ENCODE assay signal across 17 mouse cellular contexts in genomic region chr13:72097811-72098210, GRCm38 (mm10).
"Had no signal": no experiment of that assay in that cellular context is flagged by ENCODE, and none has a peak within 500 bp of the region (broad histone marks: within the 10 kb centered on the region; RNA-seq: fewer than 3 reads in every experiment).

No protein-coding gene starts in this region.

- H3K9me3 ChIP-seq: midbrain, embryonic 10.5 days; midbrain, embryonic 13.5 days; midbrain, embryonic 15.5 days; neural tube, embryonic 13.5 days; neural tube, embryonic 15.5 days had no signal

- H3K4me2 ChIP-seq: lung, embryonic 14.5 days; midbrain, embryonic 13.5 days; midbrain, embryonic 15.5 days; neural tube, embryonic 13.5 days; neural tube, embryonic 15.5 days had no signal

- H3K9ac ChIP-seq: lung, embryonic 14.5 days; midbrain, embryonic 13.5 days; midbrain, embryonic 15.5 days; neural tube, embryonic 13.5 days; neural tube, embryonic 15.5 days had no signal

- H3K36me3 ChIP-seq: midbrain, embryonic 10.5 days; midbrain, embryonic 13.5 days; midbrain, embryonic 15.5 days; neural tube, embryonic 13.5 days; neural tube, embryonic 15.5 days had no signal

- H3K27ac ChIP-seq: midbrain, embryonic 10.5 days; midbrain, embryonic 13.5 days; midbrain, embryonic 15.5 days; neural tube, embryonic 13.5 days; neural tube, embryonic 15.5 days had no signal

- DNase-seq: lung, embryonic 14.5 days; lung, postnatal 10 days; lung, postnatal 4 days; retina, postnatal 1 day; right cerebral cortex, adult 18-20 months; right cerebral cortex, postnatal 25 days; right cerebral cortex, postnatal 4 days; spleen, adult 18-20 months; thymus, adult 18-20 months; thymus, postnatal 14 days; thymus, postnatal 36 days had no signal

- ATAC-seq: midbrain, embryonic 15.5 days had no signal

- H3K4me3 ChIP-seq: midbrain, embryonic 10.5 days; midbrain, embryonic 13.5 days; midbrain, embryonic 15.5 days; myocyte; neural tube, embryonic 13.5 days; neural tube, embryonic 15.5 days had no signal

- H3K27me3 ChIP-seq: midbrain, embryonic 13.5 days; midbrain, embryonic 15.5 days had no signal
